Mouse (Mus musculus) ES-Bruce4 (cell line): ENCODE results near the gene Osbpl2.

Experiments
- CTCF ChIP-seq: IDR thresholded peaks from one replicate; pipeline ENCODE4 v1.8.1; 2011; ENCODE audit warnings: low read depth, low read length
- EP300 ChIP-seq: IDR thresholded peaks from 2 replicates; pipeline ENCODE4 v1.6.1; 2011; ENCODE audit warnings: low read depth, low read length; ENCODE audit not compliant: insufficient read depth
- POLR2A ChIP-seq: IDR thresholded peaks from one replicate; pipeline ENCODE4 v1.8.1; 2011; ENCODE audit warnings: low read length; ENCODE audit not compliant: insufficient read depth

GRCm38 (mm10) chr2:180077622-180078021, 41.5 kb upstream of the Osbpl2 start:
- no peak for TF ChIP-seq CTCF
- peak; percentile 71 for TF ChIP-seq EP300
- no peak for TF ChIP-seq POLR2A
